Mouse (Mus musculus) embryonic fibroblast, embryonic 13.5 days (primary cell): Measurements from ENCODE around the gene Gm10521. TPM values are rescaled to one million over a fixed set of nuclear protein-coding genes. Genes with fewer than 3 reads are reported as not detected.
"Not testable (repeated sequence)": the region's sequence is repeated elsewhere in the genome, so short reads cannot be mapped to it uniquely, and the experiment has no call there.

ENCODE experiments used
- H3K27ac ChIP-seq: 2 replicates; pipeline ENCODE4 v1.5.1; 2012; ENCODE audit warnings: low read length, control low read depth, inconsistent platforms; ENCODE audit not compliant: insufficient read depth
- H3K4me1 ChIP-seq: 2 replicates; pipeline ENCODE4 v1.6.1; 2011; ENCODE audit warnings: low read length; ENCODE audit not compliant: control insufficient read depth, insufficient read depth
- H3K4me3 ChIP-seq: 2 replicates; pipeline ENCODE4 v1.5.1; 2011; ENCODE audit warnings: mild to moderate bottlenecking, control low read depth, low read length; ENCODE audit not compliant: insufficient read depth
- CTCF ChIP-seq: IDR thresholded peaks from 2 replicates; pipeline ENCODE4 v1.5.1; 2011; ENCODE audit warnings: mild to moderate bottlenecking, control low read depth, low read length, moderate library complexity, borderline replicate concordance; ENCODE audit not compliant: insufficient read depth
- POLR2A ChIP-seq: IDR thresholded peaks from 2 replicates; pipeline ENCODE4 v1.6.1; 2011; ENCODE audit warnings: low read depth, mild to moderate bottlenecking, control low read depth, low read length, moderate library complexity
- polyA plus RNA-seq: library from polyadenylated mRNA; stranded (reverse); fragments of >200 nt; gene quantifications from 2 replicates; pipeline ENCODE4 v1.2.4, GENCODE M21; 2011; ENCODE audit warnings: low read depth; ENCODE audit not compliant: missing spikeins, insufficient read length

Gm10521 gene
- not detected in 2 replicates for polyA plus RNA-seq

DNA sequence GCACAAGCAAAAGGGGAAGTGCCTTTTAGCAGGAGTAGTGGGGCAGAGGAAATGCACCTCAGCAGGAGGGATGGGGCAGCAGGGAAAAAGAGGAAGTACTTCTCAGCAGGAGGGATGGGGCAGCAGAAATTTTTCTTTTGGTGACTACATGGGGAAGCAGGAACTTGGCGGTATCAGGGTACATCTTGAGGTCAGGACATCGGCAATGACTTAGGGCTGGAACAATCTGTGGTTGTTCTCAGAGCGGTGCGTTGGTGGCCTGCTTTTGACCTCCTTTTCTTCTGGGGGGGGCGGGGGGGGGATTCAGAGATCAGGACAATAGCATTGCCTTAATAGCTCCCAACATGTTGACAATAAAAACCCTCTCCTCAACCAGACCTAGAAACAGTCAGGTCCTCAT is at the start of gene Gm10521:
TSS of gene Gm10521 (plus strand) at position 301 of the 400 bp plus-strand sequence.
- H3K27ac ChIP-seq: not testable (repeated sequence)

DNA sequence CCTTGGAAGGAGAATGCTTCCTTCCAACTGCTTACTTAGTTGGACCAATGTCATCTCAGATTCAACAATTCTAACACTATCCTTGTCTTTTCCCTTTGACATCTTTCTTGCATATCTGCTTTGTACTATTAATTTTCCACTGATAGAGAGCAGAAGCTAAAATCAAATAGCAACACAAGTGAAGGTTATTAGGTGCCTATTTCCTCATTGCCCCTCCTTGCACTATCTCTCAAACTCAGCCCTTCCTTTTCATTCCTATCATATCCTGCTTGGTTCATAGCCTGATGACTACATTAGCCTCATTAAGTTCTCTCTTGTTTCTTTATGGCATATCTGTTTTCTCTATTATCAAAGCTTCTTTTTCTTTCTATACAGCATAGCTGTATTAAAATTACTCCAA is 47.3 kb upstream of the Gm10521 start:
- Histone ChIP-seq H3K4me3 (no peak overlapping the region), H3K4me1 (no peaks in the 10 kb centered on the region), H3K27ac (no peak overlapping the region)
- TF ChIP-seq CTCF (no peak), POLR2A (no peak)

More for the DNA sequence above, at the start of gene Gm10521:
- H3K4me3 ChIP-seq, H3K4me1 ChIP-seq: not testable (repeated sequence)

DNA sequence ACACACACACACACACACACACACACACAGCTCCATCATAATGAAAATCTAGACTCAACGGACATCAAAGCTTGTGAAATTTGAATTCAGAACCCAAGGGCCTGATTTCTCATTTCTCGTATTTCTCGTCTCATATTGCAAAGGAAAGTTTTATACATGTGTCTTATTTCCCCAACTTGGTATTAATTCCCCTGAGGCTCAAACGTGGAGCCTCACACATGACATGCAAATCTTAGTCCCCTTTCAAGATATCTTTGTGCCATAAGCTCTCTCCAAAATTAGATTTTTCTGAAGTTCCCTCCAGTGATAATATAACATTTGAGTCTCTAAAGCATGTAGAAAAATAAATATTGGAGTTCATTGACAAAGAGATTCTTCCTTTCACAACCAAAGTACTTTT is 46.7 kb upstream of the Gm10521 start:
- TF ChIP-seq POLR2A: no peak
- no peak for TF ChIP-seq CTCF
- no peaks in the 10 kb centered on the region for H3K4me1 ChIP-seq
- no peak overlapping the region for H3K4me3 ChIP-seq
- no peak overlapping the region for H3K27ac ChIP-seq

DNA sequence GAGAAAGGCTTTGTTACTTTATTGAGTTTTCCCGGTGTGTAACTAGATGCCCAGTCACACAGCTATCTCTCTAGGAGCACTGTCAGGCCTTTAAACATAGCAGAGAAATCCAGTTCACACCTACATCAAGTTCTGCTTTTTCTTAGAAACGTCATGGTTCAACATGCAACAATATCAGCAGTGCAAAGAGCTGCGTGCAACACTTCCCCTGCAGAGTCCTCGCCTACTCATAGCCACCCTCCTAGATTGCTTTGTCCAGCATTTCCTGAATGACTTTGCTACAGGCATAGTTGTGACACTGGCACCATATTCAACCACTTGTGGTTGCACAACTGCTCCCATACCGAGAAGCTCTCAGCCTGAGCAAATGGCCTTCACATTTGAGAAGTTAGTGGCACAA is 46.0 kb upstream of the Gm10521 start:
- TF ChIP-seq POLR2A (no peak), CTCF (no peak)
- no peaks in the 10 kb centered on the region for H3K4me1 ChIP-seq
- H3K27ac ChIP-seq: no peak overlapping the region
- no peak overlapping the region for H3K4me3 ChIP-seq

DNA sequence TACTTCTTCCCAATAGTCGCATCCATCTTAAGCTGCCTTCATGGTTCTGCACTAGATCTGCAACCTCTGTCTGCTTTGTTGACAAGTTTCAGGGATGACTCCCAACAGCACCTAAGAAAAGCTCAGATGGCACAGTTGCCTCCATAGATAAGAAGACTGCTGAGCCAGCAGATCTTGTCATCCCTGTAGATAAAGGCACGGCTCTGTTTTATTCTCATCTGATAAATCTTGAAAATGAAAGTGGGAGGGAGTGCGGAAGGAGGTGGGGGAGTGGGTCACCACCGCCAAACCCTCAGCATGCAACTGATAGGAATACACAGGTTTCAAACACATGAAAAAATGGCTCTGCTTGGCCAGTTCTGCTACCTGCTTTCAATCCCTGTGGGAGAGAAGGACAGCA is 30.0 kb upstream of the Gm10521 start:
- no peak for TF ChIP-seq POLR2A
- TF ChIP-seq CTCF: no peak
- H3K4me3 ChIP-seq: no peak overlapping the region
- H3K27ac ChIP-seq: no peak overlapping the region
- no peaks in the 10 kb centered on the region for H3K4me1 ChIP-seq

DNA sequence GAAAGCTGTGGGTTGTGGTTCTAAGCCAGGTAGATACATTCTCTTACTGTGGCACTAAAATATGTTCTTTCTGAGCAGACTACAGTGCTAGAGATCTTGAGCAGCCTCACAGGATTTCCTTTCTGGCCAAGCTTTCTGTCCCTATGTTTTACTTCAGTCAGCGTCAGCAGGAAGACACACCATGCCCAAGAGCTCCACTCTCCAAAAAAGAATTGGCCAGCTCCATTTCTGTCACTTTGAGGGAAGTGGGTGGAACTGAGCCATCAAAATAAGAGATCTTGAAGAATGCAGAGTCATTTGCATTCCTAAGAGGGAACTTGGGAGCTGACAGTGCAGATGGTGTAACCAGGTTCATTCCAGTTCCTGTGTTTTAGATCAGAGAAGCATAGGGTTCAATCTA is 8.5 kb upstream of the Gm10521 start:
- no peaks in the 10 kb centered on the region for H3K4me1 ChIP-seq
- H3K4me3 ChIP-seq: no peak overlapping the region
- H3K27ac ChIP-seq: no peak overlapping the region
- TF ChIP-seq POLR2A (no peak), CTCF (no peak)

DNA sequence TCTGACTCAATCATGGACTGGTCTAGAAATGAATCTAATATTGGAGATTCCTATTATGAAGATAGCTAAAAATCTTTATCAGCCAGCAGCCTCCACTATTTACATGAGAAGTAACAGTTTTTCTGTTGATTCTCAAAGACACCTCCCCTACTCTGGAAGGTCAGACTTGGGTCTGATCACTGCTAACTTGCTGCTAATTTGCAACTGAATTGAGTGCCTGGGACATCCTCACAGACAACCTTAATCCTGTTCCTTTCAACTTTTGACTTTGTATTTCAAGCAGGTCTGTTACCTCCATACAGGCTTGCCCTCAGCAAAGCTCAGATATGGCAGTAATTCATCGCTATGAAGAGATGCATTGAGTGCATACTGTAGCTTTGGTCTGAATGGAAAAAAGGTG is 8.5 kb downstream of the Gm10521 start:
- Histone ChIP-seq H3K4me3 (no peak overlapping the region), H3K4me1 (no peaks in the 10 kb centered on the region), H3K27ac (no peak overlapping the region)
- TF ChIP-seq CTCF (no peak), POLR2A (no peak)

DNA sequence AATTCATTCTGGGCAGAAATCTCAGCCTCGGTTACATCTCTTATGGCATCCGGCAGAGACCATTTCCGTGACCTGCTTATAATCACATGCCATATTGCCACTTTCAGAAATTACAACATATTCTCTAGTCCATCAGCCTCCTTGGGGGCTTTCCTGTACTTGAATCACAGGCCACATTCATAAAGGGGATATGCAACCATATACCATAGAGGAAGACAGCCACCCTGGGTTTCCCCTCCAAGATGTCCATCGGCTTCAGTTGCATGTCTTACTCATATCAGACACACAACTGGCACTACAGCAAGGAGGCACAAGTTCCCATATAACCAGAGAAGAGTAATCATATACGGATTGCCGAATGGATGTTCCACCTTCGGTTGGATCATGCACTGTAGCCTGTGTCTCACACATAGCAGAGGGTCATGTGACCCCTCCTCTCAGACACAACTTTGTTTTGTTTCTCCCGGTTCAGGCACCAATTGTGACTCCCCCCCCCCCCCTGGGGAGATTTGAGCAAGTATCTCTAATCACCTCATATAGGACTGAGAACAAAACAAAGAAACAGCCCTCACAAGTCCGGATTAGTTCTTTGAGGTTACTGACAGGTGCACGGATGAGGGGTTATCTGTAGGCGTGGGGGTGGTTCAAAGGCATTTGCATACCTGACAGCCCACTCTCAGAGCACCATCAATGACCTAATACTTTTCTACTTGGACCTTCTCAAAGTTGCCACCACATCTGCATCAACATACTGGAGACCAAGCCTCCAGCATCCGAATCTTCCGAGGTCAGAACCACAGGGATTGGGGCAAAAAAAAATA is 20.4 kb downstream of the Gm10521 start:
- Histone ChIP-seq H3K4me3 (no peak overlapping the region), H3K27ac (no peak overlapping the region), H3K4me1 (no peaks in the 10 kb centered on the region)
- TF ChIP-seq POLR2A (no peak), CTCF (no peak)

DNA sequence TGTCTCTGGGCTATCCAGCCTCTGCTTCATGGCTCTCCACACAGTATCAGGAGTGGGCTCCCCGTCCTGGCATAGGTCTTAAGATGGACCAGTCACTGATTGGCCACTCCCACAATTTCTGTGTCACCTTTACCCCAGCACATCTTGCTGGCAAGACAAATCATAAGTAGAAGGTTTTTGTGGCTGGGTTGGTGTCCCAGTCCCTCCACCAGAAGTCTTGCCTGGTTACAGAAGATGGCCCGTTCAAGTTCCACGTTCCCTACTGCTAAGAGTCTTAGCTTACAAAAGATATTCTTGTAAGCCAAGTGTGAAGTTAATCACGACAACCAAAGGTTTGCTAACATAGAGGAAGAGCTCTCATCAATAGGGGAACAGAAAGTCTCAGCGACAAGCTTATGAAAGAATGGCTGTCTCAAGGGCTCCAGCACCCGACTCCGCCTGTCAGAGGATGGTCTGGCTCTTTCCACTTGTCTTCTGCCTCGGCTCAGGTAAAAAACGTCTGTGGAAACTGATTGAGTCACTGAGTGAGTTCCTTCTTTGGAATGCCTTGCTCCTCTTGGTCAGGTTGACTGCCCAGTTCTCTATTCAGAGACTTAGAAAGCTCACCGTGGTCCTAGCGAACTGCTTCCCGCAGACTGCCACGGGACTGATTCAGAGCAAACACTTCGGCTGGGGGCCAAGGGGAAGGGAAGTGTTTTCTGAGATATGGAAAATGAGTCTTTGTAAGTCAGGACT is 22.0 kb downstream of the Gm10521 start, which contains the start of gene Slamf6:
TSS of gene Slamf6 (plus strand) at position 211 of the 735 bp plus-strand sequence.
- Histone ChIP-seq H3K4me3 (no peak within 1 kb of the TSS), H3K4me1 (no peaks in the 10 kb centered on the region), H3K27ac (no peak within 1 kb of the TSS)
- TF ChIP-seq POLR2A (no peak), CTCF (no peak)
